Mouse (Mus musculus) liver, embryonic 15.5 days (tissue): ENCODE measurements around the gene Tacc3. TPM values are rescaled to one million over a fixed set of nuclear protein-coding genes. Genes with fewer than 3 reads are reported as not detected.

Experiments used
- ATAC-seq: fragments of 200-750 bp; cut with Nextera tagmentation; 2 replicates; pipeline ENCODE4 v1.8.0; 2017; ENCODE audit warnings: moderate number of reproducible peaks, mild to moderate bottlenecking, moderate library complexity; ENCODE audit not compliant: insufficient read depth
- H3K27ac ChIP-seq: fragments of 300-500 bp; sonication (generic); replicated peaks from 2 replicates; pipeline ENCODE4 v1.5.1; 2015; ENCODE audit warnings: mild to moderate bottlenecking, inconsistent platforms
- H3K27me3 ChIP-seq: fragments of 300-500 bp; sonication (generic); 2 replicates; pipeline ENCODE4 v1.6.1; 2015; ENCODE audit warnings: mild to moderate bottlenecking, inconsistent platforms
- H3K36me3 ChIP-seq: fragments of 300-500 bp; sonication (generic); replicated peaks from 2 replicates; pipeline ENCODE4 v1.6.1; 2015; ENCODE audit warnings: moderate library complexity, mild to moderate bottlenecking, inconsistent platforms
- H3K4me1 ChIP-seq: fragments of 300-500 bp; sonication (generic); replicated peaks from 2 replicates; pipeline ENCODE4 v1.6.1; 2015; ENCODE audit warnings: inconsistent platforms
- H3K4me2 ChIP-seq: fragments of 300-500 bp; sonication (generic); 2 replicates; pipeline ENCODE4 v1.6.1; 2015; ENCODE audit warnings: moderate library complexity, mild to moderate bottlenecking, inconsistent platforms
- H3K4me3 ChIP-seq: fragments of 300-500 bp; sonication (generic); replicated peaks from 2 replicates; pipeline ENCODE4 v1.5.1; 2015; ENCODE audit warnings: mild to moderate bottlenecking, inconsistent platforms
- H3K9ac ChIP-seq: fragments of 300-500 bp; sonication (generic); 2 replicates; pipeline ENCODE4 v1.6.1; 2015; ENCODE audit warnings: moderate library complexity, mild to moderate bottlenecking, inconsistent platforms
- H3K9me3 ChIP-seq: fragments of 300-500 bp; sonication (generic); replicated peaks from 2 replicates; pipeline ENCODE4 v1.6.1; 2016; ENCODE audit warnings: inconsistent platforms
- WGBS: fragments of 180-500 bp; shearing (Covaris S2); methylation state at CpG from one replicate; pipeline ENCODE4 v1.1.7; 2015; ENCODE audit warnings: mixed read lengths; ENCODE audit not compliant: insufficient replicate concordance; 5-methylcytosine and 5-hydroxymethylcytosine counted together
- polyA plus RNA-seq: library from polyadenylated mRNA; unstranded; fragments of >200 nt; fragmentation: Nextera tagmentation; extraction: Ambion mirVana; gene quantifications from 2 replicates; pipeline ENCODE4 v1.2.1, GENCODE M21; 2015

The Tacc3 gene
- polyA plus RNA-seq, 1 experiment from 2014 or later = 140 TPM

DNA sequence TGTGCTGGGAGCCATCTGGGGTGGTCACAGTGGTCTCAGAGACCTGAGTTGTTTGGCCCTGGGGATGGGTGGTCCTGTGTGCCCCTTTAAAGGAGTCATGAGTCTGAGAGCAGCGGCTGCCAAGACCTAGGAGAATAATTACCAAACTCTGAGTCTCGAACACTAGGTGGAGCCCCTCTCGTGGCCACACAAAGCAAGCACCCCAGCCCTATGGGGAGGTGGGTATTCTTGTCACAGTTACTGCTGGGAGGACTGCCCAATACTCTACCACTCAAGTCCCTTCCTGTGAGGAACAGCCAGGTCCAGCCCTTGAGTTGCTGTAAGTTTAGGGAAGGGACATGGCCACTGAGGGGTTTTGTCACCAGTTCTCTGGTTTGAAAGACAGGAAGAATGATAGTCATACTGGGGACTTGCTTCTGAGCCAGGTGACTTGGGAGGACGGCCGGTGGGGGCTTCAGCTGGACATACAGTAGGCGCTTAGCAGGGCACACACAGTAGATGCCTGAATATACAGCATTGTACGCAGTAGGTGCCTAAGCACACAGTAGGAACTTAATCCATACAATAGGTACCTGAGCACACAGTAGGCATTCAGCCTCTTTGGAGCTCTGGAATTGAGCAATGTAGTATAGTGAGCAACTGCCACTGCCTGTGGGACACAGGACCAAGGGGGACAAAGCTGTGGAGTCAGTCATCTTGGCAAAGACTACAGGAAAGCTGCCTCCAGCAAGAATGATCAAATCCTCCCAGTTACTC, 26.1 kb downstream of the Tacc3 start:
- H3K4me1 ChIP-seq = peaks cover 41% of the 10 kb centered on the region
- ATAC-seq = no peak
- 41% methylated on average over 7 of the region's 7 CpGs for WGBS
- no peak overlapping the region for H3K9ac ChIP-seq
- H3K27me3 ChIP-seq = no peaks in the 10 kb centered on the region
- no peak overlapping the region for H3K4me2 ChIP-seq
- H3K27ac ChIP-seq = no peak overlapping the region
- H3K36me3 ChIP-seq = no peaks in the 10 kb centered on the region
- no peaks in the 10 kb centered on the region for H3K9me3 ChIP-seq
- no peak overlapping the region for H3K4me3 ChIP-seq

DNA sequence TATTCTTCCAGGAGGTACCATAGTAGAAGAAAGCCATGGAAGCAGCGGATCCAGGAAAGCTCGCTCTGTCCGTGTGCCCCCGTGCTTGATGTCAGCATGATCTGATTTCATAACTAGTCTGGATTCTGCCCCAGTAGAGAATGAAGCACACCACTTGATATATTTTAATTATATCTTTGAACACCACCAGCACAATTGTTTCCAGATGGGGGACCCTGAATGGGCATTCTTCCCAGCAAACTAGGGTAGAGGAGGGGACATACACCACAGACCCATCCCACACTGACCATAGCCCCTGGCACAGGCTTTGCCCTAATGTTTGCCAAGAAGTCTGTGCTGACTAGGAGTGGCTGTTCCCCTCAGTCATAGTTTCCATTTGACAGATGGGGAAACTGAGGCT, 27.0 kb downstream of the Tacc3 start:
- no peaks in the 10 kb centered on the region for H3K9me3 ChIP-seq
- 82% methylated on average over 4 of the region's 4 CpGs for WGBS
- H3K27ac ChIP-seq = no peak overlapping the region
- ATAC-seq = no peak
- no peak overlapping the region for H3K9ac ChIP-seq
- H3K4me3 ChIP-seq = no peak overlapping the region
- H3K36me3 ChIP-seq = no peaks in the 10 kb centered on the region
- H3K4me1 ChIP-seq = peaks cover 46% of the 10 kb centered on the region
- no peaks in the 10 kb centered on the region for H3K27me3 ChIP-seq
- H3K4me2 ChIP-seq = no peak overlapping the region

DNA sequence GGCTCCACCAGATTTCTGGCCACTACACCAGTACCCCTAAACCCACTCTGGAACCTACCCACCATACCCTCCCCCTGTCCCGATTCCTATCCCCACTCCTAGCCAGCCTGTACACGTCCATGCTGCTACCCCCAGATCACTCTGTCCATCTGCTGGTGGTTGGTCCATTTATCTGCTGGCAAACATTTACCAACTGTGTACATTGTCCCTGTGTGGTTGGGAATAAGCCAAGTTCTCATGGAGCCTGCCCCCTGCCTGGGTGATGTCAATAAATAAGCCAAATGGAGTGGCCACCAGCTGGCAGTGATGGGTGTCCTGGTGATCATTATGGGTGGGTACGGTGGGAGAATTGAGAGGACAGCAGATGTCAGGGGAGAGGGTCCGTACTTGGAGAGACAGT, 29.2 kb downstream of the Tacc3 start:
- Histone ChIP-seq H3K9me3 (no peaks in the 10 kb centered on the region), H3K9ac (no peak overlapping the region), H3K27me3 (peaks cover 2% of the 10 kb centered on the region), H3K4me1 (peaks cover 31% of the 10 kb centered on the region), H3K36me3 (no peaks in the 10 kb centered on the region), H3K4me2 (no peak overlapping the region), H3K27ac (no peak overlapping the region), H3K4me3 (no peak overlapping the region)
- 48% methylated on average over 4 of the region's 4 CpGs for WGBS
- peak; percentile 49 for ATAC-seq

DNA sequence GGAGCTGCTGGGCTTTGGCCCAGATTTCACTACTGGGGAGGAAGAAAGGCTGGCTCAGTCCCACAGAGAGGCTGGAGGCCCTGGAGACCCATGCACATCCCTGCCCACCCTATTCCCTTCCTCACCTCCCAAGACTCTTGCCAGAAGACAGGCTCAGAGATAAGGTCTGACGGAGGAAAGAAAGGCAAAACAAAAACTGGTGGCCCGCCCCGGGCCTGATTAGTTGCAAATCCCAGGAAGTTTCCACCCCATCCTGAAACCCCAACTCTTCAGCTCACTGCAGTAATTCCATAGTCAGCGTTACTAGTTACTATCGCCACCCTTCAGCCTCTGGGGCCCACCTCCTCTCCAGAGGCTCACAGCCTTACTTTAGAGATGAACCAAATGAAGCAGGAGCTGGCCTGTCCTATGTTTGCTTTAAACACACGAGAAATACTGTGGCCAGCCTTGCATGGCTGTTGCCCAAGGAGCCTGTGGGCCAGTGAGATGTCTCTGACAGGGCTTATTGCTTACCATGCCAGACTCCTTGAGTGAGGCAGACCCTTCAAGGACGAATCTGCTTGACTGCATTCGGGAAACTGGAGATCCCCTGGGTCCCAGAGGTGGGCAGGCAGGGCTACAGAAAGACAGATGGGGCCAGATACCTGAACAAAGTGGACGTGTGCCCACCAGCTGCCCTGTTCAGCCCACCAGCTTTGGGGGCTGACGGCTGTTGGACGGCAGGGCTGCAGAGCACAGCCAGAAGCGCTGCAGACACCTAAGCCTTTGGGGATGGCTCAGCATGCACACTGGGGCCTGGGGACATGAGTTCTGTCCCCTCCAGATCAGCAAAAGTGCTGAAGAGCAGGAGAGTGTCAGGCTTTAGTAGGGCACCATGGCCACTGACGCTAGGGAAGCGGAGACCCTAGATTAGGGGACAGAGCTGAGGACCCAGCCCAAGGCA, 30.6 kb downstream of the Tacc3 start:
- Histone ChIP-seq H3K27ac (no peak overlapping the region), H3K36me3 (no peaks in the 10 kb centered on the region), H3K9me3 (no peaks in the 10 kb centered on the region), H3K4me2 (no peak overlapping the region), H3K9ac (no peak overlapping the region), H3K4me1 (peaks cover 33% of the 10 kb centered on the region), H3K27me3 (peaks cover 16% of the 10 kb centered on the region), H3K4me3 (no peak overlapping the region)
- ATAC-seq = no peak
- 58% methylated on average over 14 of the region's 14 CpGs for WGBS

DNA sequence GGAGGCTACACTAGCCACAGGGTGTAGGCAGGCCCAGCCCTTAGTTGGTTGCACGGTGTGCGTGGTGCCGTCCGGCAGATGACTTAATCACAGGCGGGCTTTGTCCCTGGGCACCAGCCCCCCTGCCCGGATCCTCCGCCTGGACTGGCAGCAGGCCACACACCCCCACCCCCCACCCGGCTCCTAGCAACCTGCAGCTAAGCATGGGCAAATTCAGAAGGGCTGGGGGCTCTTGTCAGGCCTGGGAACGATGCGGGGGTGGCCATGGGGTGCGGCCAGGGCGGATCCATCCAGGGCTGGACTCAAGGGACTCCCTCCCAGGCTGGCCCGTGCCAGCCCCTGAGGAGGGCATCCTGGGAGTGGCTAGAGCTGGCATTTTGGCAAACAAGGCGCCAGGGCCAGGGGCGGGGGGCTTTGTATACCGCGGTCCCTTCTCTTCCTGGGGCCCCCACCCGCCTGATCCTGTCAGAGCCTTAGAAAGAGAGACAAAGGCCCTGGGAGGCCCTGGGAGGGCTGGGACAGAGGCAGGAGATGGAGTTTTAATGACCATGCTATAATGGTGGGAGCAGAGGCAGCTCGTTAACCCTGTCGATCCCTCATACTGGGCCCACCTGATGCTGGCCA, 31.4 kb downstream of the Tacc3 start:
- H3K4me2 ChIP-seq = no peak overlapping the region
- peaks cover 36% of the 10 kb centered on the region for H3K4me1 ChIP-seq
- no peak for ATAC-seq
- no peak overlapping the region for H3K27ac ChIP-seq
- 73% methylated on average over 20 of the region's 20 CpGs for WGBS
- no peak overlapping the region for H3K4me3 ChIP-seq
- no peak overlapping the region for H3K9ac ChIP-seq
- no peaks in the 10 kb centered on the region for H3K36me3 ChIP-seq
- no peaks in the 10 kb centered on the region for H3K9me3 ChIP-seq
- H3K27me3 ChIP-seq = peaks cover 23% of the 10 kb centered on the region

DNA sequence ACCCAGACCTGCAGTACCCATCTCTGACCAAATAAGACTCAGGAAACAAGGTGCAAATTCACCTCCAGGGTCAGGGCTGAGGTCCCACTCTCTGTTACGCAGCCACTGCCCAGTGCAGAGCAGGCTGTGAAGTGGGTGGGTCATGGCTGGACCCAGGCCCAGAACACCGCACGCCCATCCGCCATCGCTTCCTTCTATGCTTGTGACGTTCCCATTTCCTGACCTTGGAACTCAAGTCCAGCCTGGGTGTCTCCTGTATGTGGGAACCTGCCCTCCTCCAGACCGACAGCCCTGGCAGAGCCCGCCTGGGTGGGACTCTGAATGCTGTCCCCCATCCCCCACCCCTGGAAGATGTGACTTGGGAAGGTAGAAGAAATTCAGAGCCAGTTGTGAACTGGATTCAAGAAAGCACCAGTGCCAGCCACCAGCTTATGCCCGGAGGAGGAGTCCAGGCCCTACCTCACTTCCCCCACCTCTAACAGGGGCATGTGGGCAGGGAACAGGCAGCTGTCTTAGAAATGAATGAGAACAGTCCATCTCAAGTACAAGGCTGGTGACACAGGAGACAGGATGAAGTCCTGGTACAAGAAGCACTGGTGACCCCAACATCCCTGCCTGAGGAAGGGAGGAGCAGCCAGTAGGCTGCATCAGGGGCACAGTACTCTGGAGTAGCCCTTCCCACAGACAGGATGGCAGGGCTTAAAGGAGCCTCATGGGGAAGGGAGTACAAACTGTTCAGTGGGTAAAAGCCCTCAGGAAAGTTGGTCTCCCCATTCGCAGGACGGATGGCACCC, 32.1 kb downstream of the Tacc3 start:
- no peaks in the 10 kb centered on the region for H3K9me3 ChIP-seq
- no peak for ATAC-seq
- H3K4me2 ChIP-seq = no peak overlapping the region
- H3K4me3 ChIP-seq = no peak overlapping the region
- peaks cover 40% of the 10 kb centered on the region for H3K4me1 ChIP-seq
- H3K27ac ChIP-seq = no peak overlapping the region
- H3K9ac ChIP-seq = no peak overlapping the region
- no peaks in the 10 kb centered on the region for H3K36me3 ChIP-seq
- peaks cover 30% of the 10 kb centered on the region for H3K27me3 ChIP-seq
- WGBS = 75% methylated on average over 11 of the region's 11 CpGs

DNA sequence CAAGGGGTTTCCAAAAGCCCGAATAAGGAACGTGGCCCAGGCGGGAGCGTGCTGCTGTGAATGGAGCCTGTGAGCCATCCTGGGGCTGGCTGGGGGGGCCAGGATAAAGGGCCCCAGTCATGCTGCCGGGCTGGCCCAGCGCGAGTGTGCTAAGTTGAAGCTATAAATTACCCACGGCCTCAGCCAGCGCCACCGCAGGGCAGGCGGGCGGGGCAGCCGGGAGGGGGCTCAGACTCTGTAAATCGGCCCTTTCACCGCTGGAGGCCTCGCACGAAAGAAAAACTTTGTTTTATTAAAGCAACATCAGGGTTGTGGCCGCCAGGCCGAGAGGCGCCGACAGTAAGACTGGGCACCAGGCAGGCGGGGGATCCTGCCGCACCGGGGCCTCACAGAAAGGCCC, 34.5 kb downstream of the Tacc3 start:
- Histone ChIP-seq H3K27ac (no peak overlapping the region), H3K9ac (no peak overlapping the region), H3K4me2 (peak overlapping the region; percentile 10; the same call in 1 of the 2 replicates), H3K9me3 (no peaks in the 10 kb centered on the region), H3K4me1 (peaks cover 43% of the 10 kb centered on the region), H3K27me3 (peaks cover 53% of the 10 kb centered on the region), H3K36me3 (no peaks in the 10 kb centered on the region), H3K4me3 (no peak overlapping the region)
- WGBS = 12% methylated on average over 24 of the region's 24 CpGs
- no peak for ATAC-seq

DNA sequence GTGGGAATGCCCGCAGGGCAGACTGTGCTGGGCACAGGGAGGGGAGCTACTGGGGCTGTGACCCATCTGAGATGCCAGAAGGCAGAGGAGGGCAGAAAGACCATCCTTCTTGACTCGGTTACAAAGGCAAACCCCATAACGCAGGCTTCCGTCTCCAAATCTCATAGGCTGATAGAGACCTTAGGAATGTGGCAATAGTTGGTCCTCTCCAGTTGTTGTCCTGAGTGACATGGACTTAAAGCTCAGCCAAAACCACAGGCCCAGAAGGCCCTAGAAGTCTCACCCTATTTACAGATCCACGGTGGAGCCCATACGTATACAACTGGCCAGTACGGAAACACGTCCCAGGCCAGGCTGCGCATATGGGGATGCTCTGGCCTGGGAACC, 36.5 kb downstream of the Tacc3 start:
- peak; percentile 25; the same call in 1 of the 2 replicates for ATAC-seq
- Histone ChIP-seq H3K36me3 (no peaks in the 10 kb centered on the region), H3K9ac (no peak overlapping the region), H3K27me3 (peaks cover 59% of the 10 kb centered on the region), H3K4me3 (no peak overlapping the region), H3K9me3 (no peaks in the 10 kb centered on the region), H3K4me1 (peaks cover 26% of the 10 kb centered on the region), H3K27ac (no peak overlapping the region), H3K4me2 (0 out of 2 replicates have a peak overlapping the region, but pooled peaks have one; percentile 66)
- WGBS = 72% methylated on average over 9 of the region's 9 CpGs

DNA sequence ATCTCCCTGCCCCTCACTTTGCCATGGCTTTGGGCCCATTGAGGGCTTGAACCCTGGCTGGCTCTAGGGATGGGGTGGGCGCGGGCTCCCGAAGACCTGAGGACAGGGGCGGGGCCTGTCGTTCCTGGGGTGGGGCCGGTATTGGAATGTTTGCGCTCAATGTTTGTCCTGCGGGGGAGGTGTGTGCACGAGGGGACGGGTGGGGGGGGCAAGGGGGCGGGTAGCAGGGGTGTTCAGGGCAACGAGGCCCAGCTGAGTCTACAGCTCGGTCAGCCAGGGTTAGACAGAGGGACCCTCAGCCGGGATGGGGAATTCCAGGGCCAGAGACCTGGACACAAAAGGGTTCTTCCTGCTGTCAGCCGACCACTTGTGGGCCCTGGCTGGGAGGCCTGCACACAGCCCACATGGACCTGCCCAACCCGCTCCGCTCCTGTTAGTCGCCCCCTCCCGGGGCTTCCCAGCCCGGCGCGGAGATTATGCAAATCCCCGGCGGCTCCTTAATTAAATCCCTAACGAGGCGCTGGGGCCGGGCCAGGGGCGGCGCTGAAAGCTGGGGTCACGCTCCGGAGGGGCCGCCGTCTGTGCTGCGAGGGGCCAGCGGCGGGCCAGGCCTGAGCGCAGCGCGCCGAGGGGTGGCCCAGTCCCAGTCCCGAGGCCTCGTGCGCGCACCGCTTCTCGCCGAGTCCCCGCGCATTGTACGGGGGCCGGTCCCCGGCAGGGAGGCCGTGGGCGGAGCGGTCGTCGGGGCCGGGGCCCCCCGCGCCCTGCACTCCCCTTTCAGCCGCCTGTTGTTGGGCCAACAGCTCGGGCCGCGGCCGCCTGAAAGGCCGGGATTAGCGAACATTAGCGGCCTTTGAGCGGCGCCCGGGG, 37.2 kb downstream of the Tacc3 start:
- peak; percentile 58 for ATAC-seq
- WGBS = 6% methylated on average over 70 of the region's 71 CpGs

DNA sequence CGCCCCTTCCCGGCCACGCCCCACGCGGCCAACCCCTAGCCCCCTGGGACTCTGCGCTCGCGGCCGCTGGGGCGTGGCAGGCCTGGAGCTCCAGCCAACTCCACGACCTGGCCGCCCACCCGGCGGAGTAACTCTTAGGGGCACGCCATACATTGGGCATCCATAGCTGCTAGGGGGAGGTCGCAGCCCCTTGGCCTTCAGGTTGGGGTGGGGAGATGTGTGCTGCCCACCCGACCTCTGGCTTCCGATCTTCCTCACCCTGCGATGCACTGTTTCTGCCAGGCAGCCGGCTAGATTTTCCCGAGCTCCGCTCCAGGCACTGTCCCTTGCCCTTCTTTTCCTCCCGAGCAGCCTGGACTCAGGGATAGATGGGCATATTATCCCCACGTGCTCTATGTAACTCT, 37.8 kb downstream of the Tacc3 start:
- Histone ChIP-seq H3K4me1 (peaks cover 35% of the 10 kb centered on the region), H3K4me3 (peak overlapping the region; percentile 35), H3K36me3 (no peaks in the 10 kb centered on the region), H3K4me2 (peak overlapping the region; percentile 66), H3K27ac (no peak overlapping the region), H3K9me3 (no peaks in the 10 kb centered on the region), H3K27me3 (peaks cover 63% of the 10 kb centered on the region), H3K9ac (peak overlapping the region; percentile 40; the same call in 1 of the 2 replicates)
- ATAC-seq = no peak
- WGBS = 12% methylated on average over 24 of the region's 24 CpGs

More for the DNA sequence above, 37.2 kb downstream of the Tacc3 start:
- H3K9me3 ChIP-seq = no peaks in the 10 kb centered on the region
- peaks cover 63% of the 10 kb centered on the region for H3K27me3 ChIP-seq
- peak overlapping the region; percentile 66 for H3K4me2 ChIP-seq
- H3K27ac ChIP-seq = peak overlapping the region; percentile 53; the same call in 1 of the 2 replicates
- H3K9ac ChIP-seq = peak overlapping the region; percentile 40; the same call in 1 of the 2 replicates
- H3K4me1 ChIP-seq = peaks cover 29% of the 10 kb centered on the region
- H3K4me3 ChIP-seq = peak overlapping the region; percentile 35
- no peaks in the 10 kb centered on the region for H3K36me3 ChIP-seq
